Mouse (Mus musculus): ENCODE measurements around the gene Mrpl52.

- TF ChIP-seq CTCF (IDR thresholded peaks at IDR 0.05; ENCODE audit: extremely low read depth, insufficient read depth, low read length) (no peak), POLR2A (IDR thresholded peaks at IDR 0.05; ENCODE audit: extremely low read depth, insufficient read depth, low read length) (no peak)
Observed at GRCm38 (mm10) chr14:54377166-54377565, 49.5 kb upstream of the Mrpl52 start.

Measured in cortical plate, adult 2 months (tissue).